Mouse (Mus musculus): ENCODE measurements around the gene Kcnh6.
"Not testable (repeated sequence)": the region's sequence is repeated elsewhere in the genome, so short reads cannot be mapped to it uniquely, and the experiment has no call there.

Gene Kcnh6

DNA sequence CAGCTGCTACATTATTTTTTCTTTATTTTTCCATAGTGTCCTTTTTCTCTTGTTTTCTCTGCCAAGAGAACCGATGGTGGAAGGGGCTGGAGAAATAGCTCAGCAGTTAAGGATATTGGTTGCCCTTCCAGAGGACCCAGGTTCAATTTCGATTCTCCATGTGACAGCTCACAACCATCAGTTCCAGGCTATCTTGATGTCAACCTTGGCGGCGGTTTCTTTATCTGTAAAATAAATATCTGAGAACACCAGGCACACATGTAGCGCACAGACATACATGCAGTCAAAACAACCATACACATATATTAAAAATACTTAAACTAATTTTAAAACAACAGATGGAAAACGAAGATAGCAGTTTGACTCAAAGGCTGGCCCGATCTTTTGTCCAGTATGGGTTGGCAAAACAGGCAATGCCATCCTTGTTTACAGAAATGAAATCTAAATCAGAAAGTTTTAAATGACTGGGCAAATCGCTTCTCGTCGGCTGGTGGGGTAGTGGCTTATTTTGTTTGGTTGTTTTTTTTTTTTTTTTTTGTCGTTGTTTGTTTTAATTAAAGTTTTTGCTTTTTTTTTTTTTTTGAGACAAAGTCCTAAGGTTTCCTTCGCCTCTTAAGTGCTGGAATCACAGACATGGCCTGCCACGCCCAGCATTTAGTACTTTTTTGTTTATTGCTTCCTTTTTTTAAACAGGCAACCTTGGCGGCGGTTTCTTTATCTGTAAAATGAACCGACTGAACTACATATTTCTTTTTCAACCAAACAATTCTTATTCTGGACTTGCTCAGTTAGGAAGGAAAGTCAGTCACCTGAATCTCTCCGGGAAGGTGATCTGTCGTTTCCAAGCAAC, 57.4 kb downstream of the Kcnh6 start:
- DNase-seq = no peak

DNA sequence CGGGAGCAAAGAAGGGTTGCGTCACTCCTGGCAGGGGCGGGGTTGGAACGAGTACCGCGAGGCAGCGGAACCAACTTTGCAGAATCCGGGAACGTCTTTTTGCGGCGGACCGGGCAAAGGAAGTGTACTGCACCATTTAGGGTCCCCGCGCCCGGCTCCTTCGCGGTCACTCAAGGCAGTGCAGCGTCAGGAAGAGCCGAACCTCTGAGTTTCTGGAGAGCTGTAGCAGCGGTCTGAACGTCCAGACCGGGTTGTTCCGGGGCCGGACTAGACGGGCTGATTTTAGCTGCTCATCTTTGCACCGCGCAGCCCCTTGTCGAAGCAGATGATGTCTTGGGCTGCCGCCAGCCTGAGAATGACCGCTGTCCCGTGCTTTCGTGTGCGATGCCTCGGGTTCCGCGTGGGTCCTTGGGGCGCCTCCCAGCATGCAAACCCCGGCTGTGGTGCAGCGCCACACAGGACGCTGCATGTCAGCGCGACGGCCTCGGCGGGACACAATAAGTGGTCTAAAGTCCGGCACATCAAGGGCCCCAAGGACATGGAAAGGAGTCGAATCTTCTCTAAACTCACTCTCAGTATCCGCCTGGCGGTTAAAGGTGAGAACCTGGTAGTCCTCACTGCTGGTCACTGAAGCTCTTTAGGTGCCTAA, 58.1 kb downstream of the Kcnh6 start, which contains the start of gene Taco1:
Gene Taco1 (plus strand): TSS at position 139 of the 649 bp plus-strand sequence.
- DNase-seq = peak; percentile 97

DNA sequence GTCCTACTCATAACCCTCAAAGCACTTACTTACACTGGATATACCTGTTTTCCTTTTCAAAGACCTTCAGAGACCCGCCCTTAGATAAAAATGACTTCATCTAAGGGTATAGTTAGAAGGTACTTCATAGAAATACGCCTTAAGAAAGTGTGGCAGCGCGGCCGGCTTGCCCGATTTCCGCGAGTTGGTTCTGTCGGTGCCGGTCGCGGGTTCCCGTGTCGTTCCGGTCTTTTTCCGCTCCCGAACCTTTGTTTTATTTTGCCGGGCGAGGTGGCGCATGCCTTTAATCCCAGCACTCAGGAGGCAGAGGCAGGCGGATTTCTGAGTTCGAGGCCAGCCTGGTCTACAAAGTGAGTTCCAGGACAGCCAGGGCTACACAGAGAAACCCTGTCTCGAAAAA, 58.7 kb downstream of the Kcnh6 start:
- not testable (repeated sequence) for DNase-seq

DNA sequence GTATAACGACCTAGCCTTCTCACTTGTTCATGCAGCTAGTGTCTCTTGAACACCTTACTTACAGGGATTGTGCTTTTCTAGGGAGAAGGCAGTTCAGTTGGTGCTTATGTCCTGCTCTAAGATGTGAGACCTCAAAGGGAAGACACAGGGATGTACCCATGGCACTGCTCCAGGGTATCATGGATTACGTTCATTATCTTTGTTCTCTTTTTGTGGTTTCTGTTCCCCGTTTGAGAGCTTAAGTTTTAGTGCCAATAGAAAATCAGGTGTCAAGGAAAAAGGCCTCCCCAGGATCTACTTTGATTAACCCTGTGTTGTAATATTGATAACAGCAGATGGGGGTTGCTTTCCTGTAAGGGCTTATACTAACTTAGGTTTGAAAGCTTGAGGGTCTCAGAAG, 65.8 kb downstream of the Kcnh6 start:
- DNase-seq = no peak

DNA sequence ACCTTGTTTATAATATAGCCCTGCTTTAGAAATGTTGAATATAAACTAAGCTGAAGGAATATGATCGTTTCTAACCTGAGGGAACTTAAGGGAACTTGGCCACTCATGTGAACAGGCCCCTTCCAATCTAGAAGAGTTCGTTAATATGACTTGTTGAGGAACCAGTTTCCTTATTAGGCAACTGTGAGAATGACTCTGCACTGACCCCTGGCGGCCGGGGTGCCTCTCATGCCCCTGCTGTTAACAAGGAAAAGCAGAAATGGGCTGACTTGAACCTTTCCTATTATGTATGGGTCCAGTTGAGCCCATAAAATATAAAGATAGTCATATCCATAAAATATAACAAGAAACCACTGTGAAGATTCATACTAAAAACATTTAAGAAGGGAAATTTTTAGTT, 68.4 kb downstream of the Kcnh6 start:
- peak; percentile 70 to 79 for DNase-seq

All from lung, adult 18-20 months (tissue).